8 mouse cellular contexts compared by ENCODE assay signal in genomic region chr6:126939487-126940171, GRCm38 (mm10). TPM values are rescaled to one million over a fixed set of nuclear protein-coding genes. Genes with fewer than 3 reads are reported as not detected.
A peak's percentile ranks its signal among the peaks of the same experiment; 100 is the strongest.
DNase-seq lines count a peak whose midpoint lies in the region; ATAC-seq lines count a peak whose summit lies in the region.

Gene Rad51ap1 (minus strand): TSS chr6:126939587.
Gene D6Wsu163e (plus strand): TSS chr6:126939962.

- H3K36me3 ChIP-seq in intestine, embryonic 14.5 days (ENCODE audit: control insufficient read depth, insufficient read depth, low read length) = peaks cover 17% of the 10 kb centered on the region

- no peaks in the 10 kb centered on the region for H3K27me3 ChIP-seq in intestine, embryonic 14.5 days (replicated peaks; ENCODE audit: control insufficient read depth, insufficient read depth, low read length)

- peak; percentile 98 for ATAC-seq in intestine, embryonic 14.5 days (replicated peaks; ENCODE audit: low FRiP score, low TSS enrichment, low read depth)

- peaks cover 10% of the 10 kb centered on the region for H3K4me1 ChIP-seq in intestine, embryonic 14.5 days (replicated peaks; ENCODE audit: control insufficient read depth, insufficient read depth, low read length)

- peak within 1 kb of the TSS; percentile 77 for H3K9ac ChIP-seq in intestine, embryonic 14.5 days (ENCODE audit: low read length)

- H3K9me3 ChIP-seq in intestine, embryonic 14.5 days (ENCODE audit: control insufficient read depth, low read length) = no peaks in the 10 kb centered on the region

- intact Hi-C loops in left cerebral cortex, postnatal 14 days (cut with DNase I) = loop anchor here (5.0 kb wide), 2 partner anchors 92 to 147 kb away; partner anchors contain the start of gene Ndufa9

- peak within 1 kb of the TSS; percentile 74 for H3K4me3 ChIP-seq in intestine, embryonic 14.5 days (ENCODE audit: low read depth, low read length)

- peak within 1 kb of the TSS; percentile 47 for H3K27ac ChIP-seq in intestine, embryonic 14.5 days (ENCODE audit: low read depth)

- H3K4me2 ChIP-seq in intestine, embryonic 14.5 days (ENCODE audit: low read length) = peak within 1 kb of the TSS; percentile 85

- peak; percentile 94 for DNase-seq in adrenal gland, adult 18-20 months (ENCODE audit: low spot score in 2 of 2)
- DNase-seq in embryo, embryonic 11 days = peak; percentile 97
- peak; percentile 93 for DNase-seq in gastrocnemius, postnatal 25 days
- peak; percentile 93 for DNase-seq in intestine, embryonic 14.5 days (ENCODE audit: low spot score)
- DNase-seq in left cerebral cortex, postnatal 14 days (ENCODE audit: low spot score in 2 of 2) = peak; percentile 96 to 97
- peak; percentile 96 for DNase-seq in mesoderm, embryonic 11.5 days (ENCODE audit: low read depth, low spot score)
- DNase-seq in right cerebral cortex, postnatal 36 days (ENCODE audit: low spot score in 2 of 2) = peak; percentile 93 to 94
- peak; percentile 96 for DNase-seq in yolk sac, embryonic 10.5 days (ENCODE audit: low spot score)

- under 1% methylated on average over 33 of the region's 33 CpGs for WGBS in intestine, embryonic 14.5 days

RNA-seq across cellular contexts. Expression of gene Rad51ap1, which starts in this region (rescaled TPM):
- under 1 TPM; 0.58 to 0.76 TPM for total RNA-seq in adrenal gland, adult 18-20 months (2021)
- total RNA-seq in gastrocnemius, postnatal 25 days (2021) = under 1 TPM; 0.74 to 0.78 TPM
- 62.8 and 68.1 TPM in 2 replicates for polyA plus RNA-seq in intestine, embryonic 14.5 days (2014; fragmentation: Nextera tagmentation; extraction: Ambion mirVana)
- total RNA-seq in left cerebral cortex, postnatal 14 days (2021) = 1 to 10 TPM; 2.7 to 3.6 TPM

RNA-seq across cellular contexts. Expression of gene D6Wsu163e, which starts in this region (rescaled TPM):
- total RNA-seq in adrenal gland, adult 18-20 months (2021) = 10 to 100 TPM; 16.9 to 17.5 TPM
- 1 to 10 TPM; 9.0 to 9.4 TPM for total RNA-seq in gastrocnemius, postnatal 25 days (2021)
- 15.1 and 15.9 TPM in 2 replicates for polyA plus RNA-seq in intestine, embryonic 14.5 days (2014; fragmentation: Nextera tagmentation; extraction: Ambion mirVana)
- 10 to 100 TPM; 35.1 to 44.9 TPM for total RNA-seq in left cerebral cortex, postnatal 14 days (2021)

Comparison
In these comparisons a context has a peak if more than half of its experiments do, and no peak if none do; other contexts are left out.
1. Peak in every context shown above with its lines: DNase-seq, ATAC-seq, H3K4me3 ChIP-seq and H3K27ac ChIP-seq.